In the genomic region with DNA sequence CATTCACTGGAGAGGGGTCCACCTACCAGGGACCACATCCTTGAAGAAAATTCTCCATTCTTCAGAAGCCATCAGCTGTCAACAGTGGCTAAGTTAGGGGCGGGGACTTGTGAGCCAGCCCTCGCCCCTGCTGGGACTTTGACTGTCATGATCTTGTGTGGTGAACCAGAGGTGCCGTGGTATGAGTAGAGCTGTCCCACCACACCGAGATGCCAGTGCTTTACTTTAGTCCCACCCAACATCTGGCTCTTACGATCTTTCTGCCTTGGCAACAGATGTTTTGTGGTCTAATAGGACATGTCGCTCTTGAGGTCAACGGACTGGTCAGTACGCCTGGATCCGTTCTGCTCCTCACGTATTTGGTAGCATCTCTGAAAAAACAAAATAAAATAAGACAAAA, we compare ENCODE assay signal across 26 mouse cellular contexts. TPM values are rescaled to one million over a fixed set of nuclear protein-coding genes. Genes with fewer than 3 reads are reported as not detected.
A peak's percentile ranks its signal among the peaks of the same experiment; 100 is the strongest.
DNase-seq lines count a peak whose midpoint lies in the region; ATAC-seq and TF ChIP-seq lines count a peak whose summit lies in the region.
"Had no signal": no experiment of that assay in that cellular context is flagged by ENCODE, and none has a peak within 500 bp of the region (broad histone marks: within the 10 kb centered on the region; RNA-seq: fewer than 3 reads in every experiment).

No protein-coding gene starts in this region.

- WGBS in hindbrain, embryonic 12.5 days = 80% methylated on average over 10 of the region's 10 CpGs

- H3K27ac ChIP-seq in hindbrain, embryonic 12.5 days = no peak overlapping the region
- H3K27ac ChIP-seq: heart, adult 2 months; heart, embryonic 10.5 days; hindbrain, embryonic 13.5 days had no signal

- no peak for ATAC-seq in megakaryocyte, adult 5-6 weeks (ENCODE audit: poor library complexity, severe bottlenecking)
- ATAC-seq in common myeloid progenitor, adult 5-6 weeks (replicated peaks; ENCODE audit: low read depth, poor library complexity, severe bottlenecking) = peak; percentile 8; the same call in 1 of the 2 replicates
- ATAC-seq in hindbrain, embryonic 12.5 days (ENCODE audit: low FRiP score) = no peak
- ATAC-seq: forebrain, embryonic 14.5 days; forebrain, postnatal 0 days; hindbrain, embryonic 16.5 days; intestine, embryonic 16.5 days; Patski had no signal

- H3K79me2 ChIP-seq in myocyte (ENCODE audit: control insufficient read depth, insufficient read depth) = peaks cover 38% of the 10 kb centered on the region

- peak overlapping the region; percentile 86 for H3K4me3 ChIP-seq in megakaryocyte, embryonic 14.5 days (replicated peaks)
- H3K4me3 ChIP-seq in myocyte = no peak overlapping the region
- H3K4me3 ChIP-seq in hindbrain, embryonic 12.5 days = no peak overlapping the region
- H3K4me3 ChIP-seq: heart, adult 2 months; heart, embryonic 10.5 days; heart, embryonic 13.5 days; hindbrain, embryonic 13.5 days had no signal

- no peaks in the 10 kb centered on the region for H3K9me3 ChIP-seq in megakaryocyte, embryonic 14.5 days
- no peaks in the 10 kb centered on the region for H3K9me3 ChIP-seq in hindbrain, embryonic 12.5 days (replicated peaks)
- H3K9me3 ChIP-seq: heart, embryonic 10.5 days; heart, embryonic 13.5 days; hindbrain, embryonic 13.5 days had no signal

- H3K4me2 ChIP-seq in myocyte (ENCODE audit: low read depth) = peak overlapping the region; percentile 73
- H3K4me2 ChIP-seq in hindbrain, embryonic 12.5 days (replicated peaks) = no peak overlapping the region
- H3K4me2 ChIP-seq: heart, embryonic 13.5 days; hindbrain, embryonic 13.5 days had no signal

- peaks cover 97% of the 10 kb centered on the region for H3K36me3 ChIP-seq in megakaryocyte, embryonic 14.5 days (replicated peaks; ENCODE audit: low read length)
- no peaks in the 10 kb centered on the region for H3K36me3 ChIP-seq in myocyte (ENCODE audit: control insufficient read depth, insufficient read depth)
- H3K36me3 ChIP-seq in hindbrain, embryonic 12.5 days = no peaks in the 10 kb centered on the region
- H3K36me3 ChIP-seq: heart, embryonic 10.5 days; heart, embryonic 13.5 days; hindbrain, embryonic 13.5 days had no signal

- H3K27me3 ChIP-seq in megakaryocyte, embryonic 14.5 days (replicated peaks) = no peaks in the 10 kb centered on the region
- H3K27me3 ChIP-seq in myocyte (ENCODE audit: control insufficient read depth, insufficient read depth, insufficient read length) = no peaks in the 10 kb centered on the region
- H3K27me3 ChIP-seq in hindbrain, embryonic 12.5 days = peaks cover 25% of the 10 kb centered on the region
- H3K27me3 ChIP-seq: Patski had no signal

- H3ac ChIP-seq in myocyte (ENCODE audit: control insufficient read depth, insufficient read length) = no peak overlapping the region

- no peak for TF ChIP-seq POLR2A in myocyte (IDR thresholded peaks at IDR 0.05; ENCODE audit: insufficient read length, low read depth)

- H3K9ac ChIP-seq in hindbrain, embryonic 12.5 days = no peak overlapping the region
- H3K9ac ChIP-seq: forebrain, postnatal 0 days; heart, embryonic 13.5 days; hindbrain, embryonic 13.5 days had no signal

- peaks cover 84% of the 10 kb centered on the region for H3K4me1 ChIP-seq in megakaryocyte, embryonic 14.5 days
- H3K4me1 ChIP-seq in hindbrain, embryonic 12.5 days = peaks cover under 1% of the 10 kb centered on the region; the same call in 1 of the 2 replicates

- peak; percentile 29 for DNase-seq in CD4-positive helper T cell, adult 2 months (ENCODE audit: low read depth, low spot score)
- no peak for DNase-seq in lung, postnatal 4 days
- DNase-seq in gastrocnemius, postnatal 10 days = no peak
- DNase-seq: adrenal gland, adult 2 months; adrenal gland, postnatal 14 days; cerebellum, adult 11 months; cerebellum, adult 8-10 months; cerebellum, postnatal 10 days; cerebellum, postnatal 36 days; forebrain, postnatal 0 days; gastrocnemius, postnatal 36 days; heart, adult 2 months; heart, postnatal 14 days; heart, postnatal 4 days had no signal

TF ChIP-seq in myocyte, 11 proteins besides CTCF, POLR2A, EP300 and RAD21:
- TF ChIP-seq TCF3 (IDR thresholded peaks at IDR 0.05; ENCODE audit: insufficient read length, low read depth) (no peak), TCF12 (IDR thresholded peaks at IDR 0.05; ENCODE audit: insufficient read depth, poor library complexity, severe bottlenecking) (peak; percentile 51), REST (IDR thresholded peaks at IDR 0.05; ENCODE audit: insufficient read depth, insufficient read length) (no peak), USF1 (IDR thresholded peaks at IDR 0.05; ENCODE audit: low read depth) (no peak), POLR2AphosphoS2 (IDR thresholded peaks at IDR 0.05; ENCODE audit: insufficient read length, low read depth) (no peak), SRF (IDR thresholded peaks at IDR 0.05; ENCODE audit: control insufficient read depth, insufficient read length, low read depth) (no peak), E2F4 (IDR thresholded peaks at IDR 0.05; ENCODE audit: insufficient read depth) (no peak), CEBPB (IDR thresholded peaks at IDR 0.05; ENCODE audit: insufficient read depth, poor library complexity, severe bottlenecking) (no peak), MAX (IDR thresholded peaks at IDR 0.05; ENCODE audit: low read depth) (no peak), MYOD1 (IDR thresholded peaks at IDR 0.05; ENCODE audit: control insufficient read depth in 1 of 3, insufficient read length in 2 of 3, low read depth in 2 of 3) (peak in 2 of 3 experiments; percentile 54 to 60), MYOG (IDR thresholded peaks at IDR 0.05; ENCODE audit: control insufficient read depth in 1 of 3, insufficient read depth in 1 of 3, insufficient read length in 2 of 3, low read depth in 2 of 3) (no peak)

RNA-seq across cellular contexts. Expression of a gene that starts 5.8 kb away (rescaled TPM):
- 123 and 181 TPM in 2 replicates for polyA plus RNA-seq in megakaryocyte, embryonic 14.5 days (2012; ENCODE audit: insufficient read depth, low replicate concordance)
- 7.1 and 8.6 TPM in 2 replicates for total RNA-seq in megakaryocyte, adult 5-6 weeks (2015)
- total RNA-seq in megakaryocyte, adult 5-6 weeks (2017) = 20.6 and 23.8 TPM in 2 replicates
- total RNA-seq in common myeloid progenitor, adult 5-6 weeks (2017) = 12.3 and 15.8 TPM in 2 replicates
- 25.0 TPM for polyA plus RNA-seq in myocyte (2012; fragmentation: generic; extraction: Trizol)
- 2.9 and 3.4 TPM in 2 replicates for polyA plus RNA-seq in hindbrain, embryonic 12.5 days (2016; fragmentation: Nextera tagmentation; extraction: Ambion mirVana)
- 10 to 100 TPM in 1 of 2 experiments, 1 to 10 TPM in 1; 4.7 to 15.9 TPM for total RNA-seq in gastrocnemius, postnatal 10 days (2021)
